Mouse (Mus musculus): Measurements from ENCODE around the gene Plekhg1.

Gene Plekhg1

DNA sequence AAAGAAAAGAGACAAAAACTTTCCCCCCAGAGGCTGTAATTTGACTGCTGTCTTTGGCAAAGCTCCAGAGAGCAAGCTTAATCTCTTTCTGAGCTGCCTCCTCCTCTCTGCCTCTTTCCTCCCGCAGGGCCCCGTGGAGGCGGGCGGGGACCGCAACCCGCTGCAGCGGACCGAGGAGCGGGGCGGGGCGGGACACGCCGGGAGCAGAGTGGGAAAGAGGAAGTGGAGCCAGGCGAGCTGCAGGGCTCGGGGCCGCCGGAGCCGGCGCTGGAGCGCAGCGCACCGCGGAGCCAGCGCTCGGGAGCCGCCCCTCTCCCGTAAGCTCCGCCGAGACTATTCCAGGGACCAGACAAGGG lies at the start of gene Plekhg1:
Gene Plekhg1 (plus strand): TSS at position 217 of the 356 bp plus-strand sequence.
- in situ Hi-C loops (cut with MboI, MseI): no loop called here

- in situ Hi-C loops (cut with MboI, MseI): loop anchor here (5.0 kb wide), 1 partner anchor 50 kb away; no protein-coding TSS in a partner anchor
These were observed 47.4 kb upstream of the Plekhg1 start for GRCm38 (mm10) chr10:3692791-3693190.

GRCm38 (mm10) chr10:3693699-3694280 lies 46.4 kb upstream of the Plekhg1 start:
- in situ Hi-C loops (cut with MboI, MseI): loop anchor here (5.0 kb wide), 1 partner anchor 51 kb away; no protein-coding TSS in a partner anchor

DNA sequence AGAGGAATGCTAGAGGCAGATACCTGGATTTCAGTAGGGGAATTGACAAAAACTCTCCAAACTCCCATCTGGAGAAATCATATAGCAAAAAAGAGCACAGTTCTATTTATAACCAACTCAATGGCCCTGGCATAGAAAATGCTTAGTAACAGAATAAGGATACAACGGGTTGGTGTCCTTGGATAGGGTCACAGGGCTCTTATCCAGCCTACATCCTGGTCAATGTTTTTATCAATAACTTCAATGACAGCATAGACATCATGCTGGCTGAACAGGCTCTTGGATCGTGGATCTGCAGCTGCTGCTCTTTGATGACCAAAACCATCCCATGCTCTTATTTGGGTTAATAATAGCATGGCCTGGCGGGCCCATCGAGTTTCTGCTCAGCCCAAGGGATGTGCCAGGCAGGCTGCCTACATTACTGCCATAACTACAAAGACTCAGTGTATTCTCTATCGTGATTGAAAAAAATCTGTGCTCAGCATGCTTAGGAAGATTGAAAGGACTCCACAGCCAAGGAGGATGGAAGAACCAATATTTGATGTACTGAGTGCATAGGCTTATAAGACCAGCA lies 44.7 kb upstream of the Plekhg1 start:
- in situ Hi-C loops (cut with MboI, MseI): no loop called here

DNA sequence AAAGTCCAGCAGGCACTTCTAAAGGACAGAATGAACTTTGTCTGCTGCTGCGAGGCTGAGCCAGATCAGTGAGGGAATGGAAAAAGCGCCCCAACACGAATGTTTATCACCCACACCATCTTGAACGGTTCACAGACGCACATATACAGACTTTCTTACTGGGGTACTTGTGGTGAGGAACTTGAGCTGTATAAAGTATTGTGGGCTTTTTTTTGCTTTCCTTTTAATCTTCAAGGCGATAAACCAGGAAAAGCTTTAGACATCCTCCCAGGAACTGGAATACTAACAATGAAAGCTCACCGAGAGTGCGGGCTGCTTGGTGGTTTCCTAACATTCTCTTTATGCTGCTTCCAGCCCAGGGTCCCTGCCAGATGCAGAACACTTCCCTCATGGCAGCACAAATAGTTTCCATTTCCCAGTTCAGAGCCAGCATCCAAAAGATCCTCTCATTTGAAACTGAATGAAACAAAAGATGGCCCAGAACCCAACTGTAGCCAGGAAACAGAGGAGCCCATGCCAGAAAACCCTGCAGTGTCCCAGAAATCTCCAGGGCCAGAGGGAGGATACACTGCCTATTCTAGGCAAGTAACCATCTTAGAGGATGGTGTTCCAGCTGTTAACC lies 43.3 kb upstream of the Plekhg1 start:
- in situ Hi-C loops (cut with MboI, MseI): no loop called here

DNA sequence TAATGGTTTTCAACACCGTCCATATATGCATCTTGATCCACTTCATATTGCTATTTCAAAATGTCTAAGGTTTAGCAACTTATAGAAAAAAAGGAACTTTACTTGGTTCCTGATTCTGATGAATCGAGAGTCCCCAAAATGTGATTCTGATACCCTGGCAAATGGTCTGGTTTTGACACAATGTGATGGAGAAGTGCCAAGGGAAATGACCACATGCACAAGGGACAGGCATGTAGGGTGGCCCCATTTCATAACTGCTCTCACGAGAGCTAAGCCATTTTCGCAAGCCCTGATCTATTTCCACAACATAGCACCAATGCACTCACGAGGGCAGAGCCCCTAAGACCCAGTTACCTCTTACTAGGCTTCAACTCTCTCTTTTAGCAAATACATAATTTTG lies 42.7 kb upstream of the Plekhg1 start:
- in situ Hi-C loops (cut with MboI, MseI): no loop called here

GRCm38 (mm10) chr10:3700225-3701073 lies 39.7 kb upstream of the Plekhg1 start:
- in situ Hi-C loops (cut with MboI, MseI): no loop called here

DNA sequence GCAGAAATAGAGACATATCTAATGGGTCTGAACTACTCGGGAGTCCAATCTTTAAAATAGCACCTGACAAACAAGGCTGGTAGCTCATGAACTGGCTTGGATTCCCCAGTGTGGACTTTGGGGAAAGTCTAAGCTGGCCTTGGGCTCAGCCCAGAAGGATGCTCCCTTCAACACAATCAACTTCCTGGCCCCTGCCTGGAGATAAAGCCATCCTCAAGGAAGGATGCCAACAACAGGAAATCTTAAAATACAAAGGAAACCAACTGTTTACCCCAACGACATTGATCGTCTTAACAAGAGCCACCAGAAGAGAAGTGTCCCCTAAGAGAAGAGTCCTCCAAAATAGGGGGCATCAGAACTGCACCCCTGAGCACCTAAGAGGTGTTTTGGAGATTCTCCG lies 38.3 kb upstream of the Plekhg1 start:
- in situ Hi-C loops (cut with MboI, MseI): no loop called here

- in situ Hi-C loops (cut with MboI, MseI): no loop called here
These were observed 37.6 kb upstream of the Plekhg1 start for GRCm38 (mm10) chr10:3702585-3702984.

DNA sequence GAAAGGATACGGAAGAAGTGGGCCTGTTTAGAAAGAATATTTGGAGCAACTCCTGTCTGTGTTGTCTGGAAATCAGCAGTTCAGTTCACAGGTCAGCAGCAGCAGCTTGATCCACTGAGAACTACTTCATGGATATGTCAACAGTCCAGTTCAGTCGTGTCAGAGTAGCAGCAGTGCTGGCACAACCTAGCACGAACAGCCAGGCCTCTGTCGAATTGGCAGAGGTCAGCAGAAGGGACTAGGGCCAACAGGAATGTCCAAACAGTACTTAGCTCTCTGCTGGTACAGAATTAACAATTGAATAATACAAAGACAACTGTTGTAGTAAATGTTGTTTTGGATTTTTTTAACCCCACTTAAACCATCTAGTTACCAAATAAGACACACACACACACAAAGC lies 33.9 kb upstream of the Plekhg1 start:
- in situ Hi-C loops (cut with MboI, MseI): no loop called here

DNA sequence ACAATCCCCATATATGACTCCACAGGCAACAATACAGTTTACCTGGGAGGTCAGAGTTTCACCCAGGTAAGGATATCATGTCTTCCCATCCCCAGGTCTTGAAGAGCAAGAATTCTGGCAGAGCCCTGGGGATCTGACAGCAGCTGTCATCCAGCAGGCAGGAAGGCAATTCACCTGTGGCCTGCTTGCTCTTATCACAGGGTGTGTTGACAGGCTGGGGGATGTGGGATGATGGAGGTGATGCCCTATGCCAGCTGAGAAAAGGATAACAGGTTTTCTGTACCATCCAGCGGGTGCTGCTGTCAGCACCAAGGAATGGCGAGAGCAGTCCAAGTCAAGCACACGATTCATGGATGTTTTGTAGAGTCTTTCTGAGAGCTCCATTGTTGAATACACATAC lies 30.1 kb upstream of the Plekhg1 start:
- in situ Hi-C loops (cut with MboI, MseI): no loop called here

DNA sequence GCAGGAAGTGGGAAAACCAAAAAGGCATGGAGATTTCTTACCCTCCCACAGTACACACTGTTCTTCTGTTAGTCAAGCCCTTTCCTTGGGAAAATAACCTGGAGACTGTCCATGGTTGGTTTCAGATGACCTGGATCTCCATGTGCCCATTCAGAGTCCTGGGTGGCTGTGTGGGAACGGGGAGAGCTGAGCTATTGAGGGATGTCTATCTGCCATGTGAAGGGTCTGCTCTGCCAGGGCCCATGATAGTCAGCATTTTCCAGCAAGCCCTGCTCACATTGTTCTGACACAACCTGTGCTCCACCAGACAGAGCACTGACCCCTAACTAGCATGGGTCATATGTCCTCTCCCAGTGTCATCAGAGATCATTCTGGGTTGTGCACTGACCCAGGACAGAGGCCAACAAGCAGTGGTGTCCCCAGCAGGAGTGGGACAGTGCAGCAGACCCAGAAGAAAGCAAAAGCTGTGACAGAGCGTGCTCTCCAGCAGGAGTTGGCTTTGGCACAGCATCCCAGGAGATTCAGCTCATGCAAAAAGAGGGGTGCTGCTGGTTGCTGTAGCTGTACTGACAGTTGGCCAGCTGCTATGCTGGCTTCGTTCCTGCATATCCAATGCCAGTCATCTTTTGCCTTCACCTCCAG lies 24.7 kb upstream of the Plekhg1 start:
- in situ Hi-C loops (cut with MboI, MseI): no loop called here

- in situ Hi-C loops (cut with MboI, MseI): no loop called here
These were observed 21.9 kb upstream of the Plekhg1 start for GRCm38 (mm10) chr10:3718021-3718865.

- in situ Hi-C loops (cut with MboI, MseI): loop anchor here (10.0 kb wide), 1 partner anchor 445 kb away; no protein-coding TSS in a partner anchor
These were observed 19.9 kb upstream of the Plekhg1 start for GRCm38 (mm10) chr10:3720296-3720695.

- in situ Hi-C loops (cut with MboI, MseI): loop anchor here (10.0 kb wide), 1 partner anchor 448 kb away; no protein-coding TSS in a partner anchor
These were observed 17.8 kb upstream of the Plekhg1 start for GRCm38 (mm10) chr10:3722339-3722738.

DNA sequence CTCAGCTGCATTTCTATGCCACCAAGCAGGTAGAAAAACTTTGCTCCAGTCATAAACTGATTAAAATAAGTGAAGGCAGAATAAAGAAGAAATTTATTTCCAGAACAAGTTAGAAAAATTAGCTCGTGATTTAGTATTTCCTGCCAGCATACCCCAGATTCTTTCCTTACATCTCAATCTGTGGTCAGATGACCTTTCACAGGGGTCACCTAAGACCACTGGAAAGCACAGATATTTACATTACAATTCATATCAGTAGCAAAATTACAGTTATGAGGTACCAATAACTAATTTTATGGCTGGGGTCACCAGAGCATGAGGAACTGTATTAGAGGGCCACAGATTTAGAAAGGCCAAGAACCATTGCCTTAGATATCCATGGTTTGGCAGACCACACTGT lies 15.5 kb upstream of the Plekhg1 start:
- in situ Hi-C loops (cut with MboI, MseI): loop anchor here (10.0 kb wide), 1 partner anchor 450 kb away; no protein-coding TSS in a partner anchor

- in situ Hi-C loops (cut with MboI, MseI): loop anchor here (10.0 kb wide), 1 partner anchor 455 kb away; no protein-coding TSS in a partner anchor
These were observed 10.5 kb upstream of the Plekhg1 start for GRCm38 (mm10) chr10:3729666-3730065.

GRCm38 (mm10) chr10:3730314-3730713 lies 9.8 kb upstream of the Plekhg1 start:
- in situ Hi-C loops (cut with MboI, MseI): no loop called here

DNA sequence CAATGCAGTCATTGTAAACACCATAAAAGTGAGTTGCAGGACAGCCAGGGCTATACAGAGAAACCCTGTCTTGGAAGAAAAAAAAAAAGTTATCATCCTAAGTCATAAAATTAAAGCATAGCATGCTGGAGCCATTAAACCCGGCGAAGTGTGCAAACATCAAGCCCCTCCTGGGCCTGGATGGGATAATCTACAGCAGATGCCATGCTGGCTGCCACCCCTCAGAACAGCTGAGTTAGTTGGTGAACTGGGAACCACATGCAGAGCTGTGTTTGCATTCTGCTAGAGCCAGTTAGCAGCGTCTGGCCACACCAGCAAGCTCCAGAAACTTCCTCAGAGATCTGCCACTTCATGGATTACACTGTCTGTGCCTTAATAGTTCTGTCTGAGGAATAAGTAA lies 3.1 kb upstream of the Plekhg1 start:
- in situ Hi-C loops (cut with MboI, MseI): no loop called here

DNA sequence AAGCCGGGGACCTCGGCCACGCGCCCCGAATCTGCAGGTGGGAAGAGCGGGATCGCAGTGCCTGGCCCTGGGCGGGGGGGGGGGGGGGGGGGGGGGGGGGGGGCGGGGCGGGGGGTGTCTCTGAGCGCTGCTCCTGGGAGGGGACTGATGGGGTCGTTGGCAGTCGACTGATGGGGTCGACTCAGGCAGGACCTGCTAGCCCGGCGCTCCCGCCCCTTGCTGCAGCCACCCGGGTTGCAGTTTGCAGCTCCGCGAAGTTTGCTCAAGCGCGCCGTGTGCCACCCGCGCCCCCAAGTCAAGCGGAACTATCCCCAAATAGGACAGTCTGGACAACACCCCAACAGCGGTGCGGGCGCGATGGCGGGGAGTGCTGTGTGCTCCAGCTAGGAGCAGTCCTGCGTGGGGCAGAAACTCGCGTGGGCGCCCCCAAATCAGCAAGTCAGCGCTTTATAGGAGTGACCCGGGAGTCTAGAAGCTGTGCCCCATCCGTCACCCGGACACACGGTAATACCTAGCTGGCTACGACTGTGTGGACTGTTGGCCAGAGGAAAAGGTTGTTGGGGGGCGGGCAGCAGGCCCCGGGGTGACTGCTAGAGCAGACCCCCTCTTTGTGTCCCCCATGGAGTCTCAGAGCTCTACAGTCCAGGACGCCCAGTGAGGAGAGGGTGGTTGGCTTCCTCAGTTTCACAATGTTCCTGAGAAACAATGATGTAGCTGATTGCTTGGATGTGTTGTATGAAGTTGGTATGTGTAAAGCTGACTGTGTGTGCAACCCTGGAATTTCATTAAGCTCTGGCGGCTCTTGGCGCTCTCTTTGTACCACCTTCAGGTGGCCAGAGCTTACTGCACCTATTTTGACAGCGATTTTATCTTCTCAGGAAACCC lies 582 bp downstream of the Plekhg1 start:
- in situ Hi-C loops (cut with MboI, MseI): no loop called here

All from regulatory T cell (primary cell).